Mouse (Mus musculus) forebrain, embryonic 14.5 days (tissue): ENCODE results near the gene H2afy. TPM values are rescaled to one million over a fixed set of nuclear protein-coding genes. Genes with fewer than 3 reads are reported as not detected.

ENCODE experiments used
- ATAC-seq: fragments of 200-750 bp; cut with Nextera tagmentation; 2 replicates; pipeline ENCODE4 v1.8.0; 2017; ENCODE audit warnings: mild to moderate bottlenecking, moderate library complexity
- DNase-seq: peaks from one replicate; pipeline ENCODE4 v3.0.0-alpha.2; 2015; ENCODE audit warnings: low spot score
- H3K27ac ChIP-seq: fragments of 300-500 bp; sonication (generic); 2 replicates; pipeline ENCODE4 v1.5.1; 2014; ENCODE audit warnings: low read depth, mild to moderate bottlenecking, control low read depth, low read length, moderate library complexity
- H3K27me3 ChIP-seq: fragments of 300-500 bp; sonication (generic); replicated peaks from 2 replicates; pipeline ENCODE4 v1.6.1; 2014; ENCODE audit warnings: low read length, control low read depth, mixed read lengths; ENCODE audit not compliant: control insufficient read depth, insufficient read depth
- H3K36me3 ChIP-seq: fragments of 300-500 bp; sonication (generic); 2 replicates; pipeline ENCODE4 v1.6.1; 2014; ENCODE audit warnings: low read length, control low read depth; ENCODE audit not compliant: control insufficient read depth, insufficient read depth
- H3K4me1 ChIP-seq: fragments of 300-500 bp; sonication (generic); 2 replicates; pipeline ENCODE4 v1.6.1; 2014; ENCODE audit warnings: antibody characterized with exemption, low read length, control low read depth; ENCODE audit not compliant: control insufficient read depth, insufficient read depth
- H3K4me2 ChIP-seq: fragments of 300-500 bp; sonication (generic); 2 replicates; pipeline ENCODE4 v1.6.1; 2014; ENCODE audit warnings: mild to moderate bottlenecking, control low read depth, low read length
- H3K4me3 ChIP-seq: fragments of 300-500 bp; sonication (generic); 2 replicates; pipeline ENCODE4 v1.5.1; 2014; ENCODE audit warnings: low read depth, low read length, control low read depth
- H3K9ac ChIP-seq: fragments of 300-500 bp; sonication (generic); 2 replicates; pipeline ENCODE4 v1.6.1; 2014; ENCODE audit warnings: mild to moderate bottlenecking, low read length, control low read depth, moderate library complexity
- H3K9me3 ChIP-seq: fragments of 300-500 bp; sonication (generic); replicated peaks from 2 replicates; pipeline ENCODE4 v1.6.1; 2016; ENCODE audit warnings: low read length, control low read depth, mixed read lengths; ENCODE audit not compliant: control insufficient read depth
- WGBS: fragments of 180-500 bp; shearing (Covaris S2); extraction: QIAGEN DNeasy Blood & Tissue Kit; methylation state at CpG from one replicate; pipeline ENCODE4 v1.1.7; 2014; 5-methylcytosine and 5-hydroxymethylcytosine counted together
- polyA plus RNA-seq: library from polyadenylated mRNA; unstranded; fragments of >200 nt; fragmentation: Nextera tagmentation; extraction: Ambion mirVana; gene quantifications from 2 replicates; pipeline ENCODE4 v1.2.1, GENCODE M21; 2014

H2afy gene
- polyA plus RNA-seq, 1 experiment from 2014 or later: 438 TPM

GRCm38 (mm10) chr13:56110694-56111531, 25.2 kb downstream of the H2afy start:
- Histone ChIP-seq H3K36me3 (peaks cover 35% of the 10 kb centered on the region), H3K4me1 (peaks cover 25% of the 10 kb centered on the region), H3K4me3 (no peak overlapping the region), H3K4me2 (no peak overlapping the region), H3K27me3 (no peaks in the 10 kb centered on the region), H3K27ac (no peak overlapping the region; the same call in 1 of the 2 replicates), H3K9me3 (no peaks in the 10 kb centered on the region), H3K9ac (no peak overlapping the region)
- 86% methylated on average over 19 of the region's 19 CpGs for WGBS
- no peak for DNase-seq
- ATAC-seq: no peak

GRCm38 (mm10) chr13:56109703-56110102, 26.5 kb downstream of the H2afy start:
- Histone ChIP-seq H3K4me1 (peaks cover 25% of the 10 kb centered on the region), H3K9me3 (no peaks in the 10 kb centered on the region), H3K4me3 (no peak overlapping the region), H3K36me3 (peaks cover 36% of the 10 kb centered on the region), H3K4me2 (no peak overlapping the region), H3K9ac (0 out of 2 replicates have a peak overlapping the region, but pooled peaks have one; percentile 13), H3K27ac (no peak overlapping the region), H3K27me3 (no peaks in the 10 kb centered on the region)
- WGBS: 82% methylated on average over 4 of the region's 4 CpGs
- ATAC-seq: no peak
- no peak for DNase-seq

GRCm38 (mm10) chr13:56108849-56109519, 27.2 kb downstream of the H2afy start:
- Histone ChIP-seq H3K36me3 (peaks cover 43% of the 10 kb centered on the region), H3K4me2 (no peak overlapping the region), H3K9me3 (no peaks in the 10 kb centered on the region), H3K27me3 (no peaks in the 10 kb centered on the region), H3K9ac (no peak overlapping the region), H3K27ac (no peak overlapping the region), H3K4me3 (no peak overlapping the region), H3K4me1 (peaks cover 26% of the 10 kb centered on the region)
- ATAC-seq (0 out of 2 replicates have a peak, but pooled peaks have one; percentile 21), DNase-seq (peak; percentile 46)
- WGBS: 51% methylated on average over 17 of the region's 17 CpGs

GRCm38 (mm10) chr13:56104971-56105391, 31.2 kb downstream of the H2afy start:
- Histone ChIP-seq H3K27ac (no peak overlapping the region), H3K27me3 (no peaks in the 10 kb centered on the region), H3K4me2 (no peak overlapping the region), H3K9ac (no peak overlapping the region), H3K9me3 (no peaks in the 10 kb centered on the region), H3K36me3 (peaks cover 51% of the 10 kb centered on the region), H3K4me3 (no peak overlapping the region), H3K4me1 (peaks cover 16% of the 10 kb centered on the region)
- ATAC-seq: no peak
- no peak for DNase-seq
- 92% methylated on average over 6 of the region's 6 CpGs for WGBS

GRCm38 (mm10) chr13:56103796-56104746, 32.1 kb downstream of the H2afy start:
- H3K4me2 ChIP-seq: no peak overlapping the region
- ATAC-seq: peak; percentile 40; the same call in 1 of the 2 replicates
- no peak overlapping the region for H3K9ac ChIP-seq
- peaks cover 53% of the 10 kb centered on the region for H3K36me3 ChIP-seq
- H3K9me3 ChIP-seq: no peaks in the 10 kb centered on the region
- WGBS: 86% methylated on average over 26 of the region's 26 CpGs
- no peaks in the 10 kb centered on the region for H3K27me3 ChIP-seq
- peak; percentile 67 for DNase-seq
- no peak overlapping the region for H3K4me3 ChIP-seq
- H3K27ac ChIP-seq: peak overlapping the region; percentile 70
- H3K4me1 ChIP-seq: peaks cover 7% of the 10 kb centered on the region; the same call in 1 of the 2 replicates

DNA sequence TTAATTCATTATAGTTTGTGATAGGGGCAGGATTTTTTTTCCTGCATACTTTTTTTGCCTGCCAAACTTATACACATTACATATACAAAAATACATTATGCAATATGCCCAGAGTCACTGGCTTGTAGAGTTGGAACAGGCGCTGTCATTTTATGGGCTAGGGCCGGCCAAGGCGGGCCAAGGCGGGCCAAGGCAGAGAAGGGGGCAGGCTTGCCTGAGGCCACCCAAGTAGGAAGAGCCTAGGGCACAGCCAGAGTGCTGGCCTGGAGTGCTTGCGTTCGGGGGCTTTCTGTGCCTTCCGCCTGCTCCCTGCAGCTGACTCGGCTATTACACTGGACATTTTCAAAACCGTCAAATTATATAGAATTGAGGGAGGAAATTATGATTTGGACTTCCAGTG, 34.0 kb downstream of the H2afy start:
- no peak overlapping the region for H3K27ac ChIP-seq
- no peak overlapping the region for H3K9ac ChIP-seq
- DNase-seq: no peak
- H3K9me3 ChIP-seq: no peaks in the 10 kb centered on the region
- H3K4me1 ChIP-seq: peaks cover 8% of the 10 kb centered on the region
- no peak overlapping the region for H3K4me3 ChIP-seq
- no peaks in the 10 kb centered on the region for H3K27me3 ChIP-seq
- peaks cover 42% of the 10 kb centered on the region for H3K36me3 ChIP-seq
- H3K4me2 ChIP-seq: no peak overlapping the region
- no peak for ATAC-seq
- WGBS: 79% methylated on average over 9 of the region's 9 CpGs

DNA sequence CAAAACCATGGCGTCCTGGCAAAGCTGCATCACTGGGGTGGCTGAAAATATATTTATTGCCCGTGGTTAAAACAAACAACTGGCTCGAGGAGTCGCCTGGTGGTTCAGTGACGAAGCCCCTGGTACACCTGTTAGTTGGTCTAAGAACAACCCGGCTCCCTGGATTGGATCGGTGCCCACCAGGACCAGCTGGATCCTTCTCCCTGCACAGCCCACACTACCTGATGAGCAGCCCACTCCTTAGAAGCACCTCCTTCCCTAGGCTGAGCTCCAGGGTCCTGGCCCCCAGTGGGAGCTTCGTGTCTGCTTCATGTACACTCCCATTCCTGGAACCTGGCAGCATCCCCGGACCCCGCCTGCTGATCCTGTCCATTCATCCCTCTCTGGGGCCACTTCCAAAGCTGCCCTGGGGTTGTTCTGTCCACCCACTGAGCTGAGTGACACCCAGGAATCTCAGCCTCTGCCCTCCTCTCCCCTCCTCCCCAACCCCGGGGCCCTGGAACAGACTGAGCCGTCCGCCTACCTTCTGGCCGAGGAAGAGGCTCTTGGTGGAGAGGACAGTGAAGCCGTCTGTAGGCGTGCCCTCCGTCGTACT, 40.5 kb downstream of the H2afy start:
- 85% methylated on average over 18 of the region's 18 CpGs for WGBS
- Histone ChIP-seq H3K36me3 (peaks cover 44% of the 10 kb centered on the region), H3K4me1 (peaks cover 27% of the 10 kb centered on the region), H3K9ac (no peak overlapping the region), H3K4me2 (no peak overlapping the region), H3K27me3 (no peaks in the 10 kb centered on the region), H3K9me3 (no peaks in the 10 kb centered on the region), H3K27ac (no peak overlapping the region), H3K4me3 (no peak overlapping the region)
- ATAC-seq (no peak), DNase-seq (no peak)

DNA sequence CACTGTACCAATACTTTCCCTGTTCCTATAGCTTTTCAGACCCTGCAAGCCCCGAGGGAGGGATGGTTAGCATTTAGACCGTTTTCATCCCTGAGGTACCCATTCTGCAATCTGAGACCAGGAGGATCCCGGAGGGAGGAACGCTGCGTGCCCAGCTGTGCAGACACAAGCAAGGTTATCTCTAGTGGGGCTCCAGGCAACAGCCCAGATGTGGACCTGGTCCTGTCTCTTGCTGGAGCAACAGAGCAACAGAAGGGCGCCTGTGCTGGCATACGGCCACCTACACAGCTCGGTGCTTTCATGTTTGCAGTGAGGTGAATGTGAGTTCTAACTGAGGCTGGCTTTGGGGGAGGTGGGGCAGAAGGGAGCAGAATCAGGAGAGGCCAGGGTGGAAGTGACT, 41.6 kb downstream of the H2afy start:
- H3K4me1 ChIP-seq: peaks cover 27% of the 10 kb centered on the region
- H3K9ac ChIP-seq: peak overlapping the region; percentile 7; the same call in 1 of the 2 replicates
- WGBS: 73% methylated on average over 8 of the region's 8 CpGs
- H3K36me3 ChIP-seq: peaks cover 45% of the 10 kb centered on the region
- no peak overlapping the region for H3K4me2 ChIP-seq
- ATAC-seq (no peak), DNase-seq (no peak)
- H3K27ac ChIP-seq: 0 out of 2 replicates have a peak overlapping the region, but pooled peaks have one; percentile 21
- H3K4me3 ChIP-seq: no peak overlapping the region
- no peaks in the 10 kb centered on the region for H3K9me3 ChIP-seq
- H3K27me3 ChIP-seq: no peaks in the 10 kb centered on the region
